Mouse (Mus musculus): ENCODE measurements around the gene Amz2. TPM values are rescaled to one million over a fixed set of nuclear protein-coding genes. Genes with fewer than 3 reads are reported as not detected.
"Not testable (repeated sequence)": the region's sequence is repeated elsewhere in the genome, so short reads cannot be mapped to it uniquely, and the experiment has no call there.

Gene Amz2
- total RNA-seq, 2 experiments from 2014 or later: 55.7 to 61.1 TPM

DNA sequence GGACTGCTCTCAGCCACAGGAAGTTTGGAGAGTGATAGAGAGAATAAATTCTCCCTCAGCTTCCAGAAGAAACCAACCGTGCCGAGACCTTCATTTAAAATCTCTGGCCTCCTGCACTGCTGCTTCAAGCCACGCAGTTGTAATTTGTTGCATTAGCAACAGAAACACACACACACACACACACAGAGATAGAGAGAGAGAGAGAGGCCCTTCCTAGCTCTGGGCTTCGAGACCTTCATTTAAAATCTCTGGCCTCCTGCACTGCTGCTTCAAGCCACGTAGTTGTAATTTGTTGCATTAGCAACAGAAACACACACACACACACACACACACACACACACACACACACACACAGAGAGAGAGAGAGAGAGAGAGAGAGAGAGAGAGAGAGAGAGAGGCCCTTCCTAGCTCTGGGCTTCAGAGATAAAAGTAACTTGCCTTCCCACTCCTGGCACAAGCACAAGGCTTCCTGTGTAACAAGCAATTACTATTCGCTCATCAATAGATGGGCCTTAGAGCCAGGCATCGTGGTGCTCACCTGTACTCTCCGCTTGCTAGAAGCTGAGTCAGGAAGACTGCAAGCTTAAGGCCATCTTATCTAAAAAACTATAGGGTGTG lies 67.2 kb downstream of the Amz2 start:
- not testable (repeated sequence) for DNase-seq (ENCODE audit: low spot score in 2 of 2)

DNA sequence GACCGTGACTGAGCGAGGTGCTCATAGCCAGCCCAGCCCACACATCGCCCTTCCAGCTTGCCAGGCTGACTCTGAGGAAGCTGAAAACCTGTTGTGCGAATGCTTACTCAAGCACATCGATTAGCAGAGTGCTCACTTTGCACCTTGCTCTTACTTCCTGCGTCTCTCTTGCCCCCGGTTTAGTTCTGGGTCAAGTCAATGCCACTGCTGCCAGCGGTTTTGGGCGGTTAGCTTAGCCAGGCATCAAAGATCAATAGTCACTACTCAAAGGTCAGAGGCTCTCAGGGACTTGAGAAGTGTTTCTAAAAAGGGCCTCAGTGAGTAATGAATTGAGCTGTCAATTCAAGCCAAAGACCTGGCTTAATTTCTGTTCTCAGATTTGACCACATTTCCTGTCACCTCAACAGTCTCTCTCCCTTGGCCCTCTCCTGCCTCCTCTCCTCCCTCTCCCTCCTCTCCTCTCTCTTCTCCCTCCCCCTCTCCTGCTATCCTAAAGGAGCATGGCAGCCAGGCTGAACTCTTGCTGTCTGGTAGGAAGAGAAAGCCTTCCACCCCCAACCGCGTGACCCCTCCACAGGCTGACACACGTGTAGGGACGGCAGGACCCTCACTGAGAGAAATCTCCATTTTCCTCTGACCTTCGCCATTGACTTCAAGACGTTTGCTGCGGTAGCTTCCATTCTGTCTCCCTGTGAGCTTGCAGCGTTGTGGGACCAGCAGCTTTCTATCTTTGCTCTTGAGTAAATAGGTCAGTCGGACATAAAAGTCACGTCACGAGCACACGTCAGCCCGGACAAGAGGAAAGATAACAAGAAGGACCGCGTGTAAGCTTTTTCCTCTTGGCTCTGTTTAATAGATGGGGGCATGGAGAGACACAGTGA lies 69.4 kb downstream of the Amz2 start:
- DNase-seq (ENCODE audit: low spot score in 2 of 2): no peak

DNA sequence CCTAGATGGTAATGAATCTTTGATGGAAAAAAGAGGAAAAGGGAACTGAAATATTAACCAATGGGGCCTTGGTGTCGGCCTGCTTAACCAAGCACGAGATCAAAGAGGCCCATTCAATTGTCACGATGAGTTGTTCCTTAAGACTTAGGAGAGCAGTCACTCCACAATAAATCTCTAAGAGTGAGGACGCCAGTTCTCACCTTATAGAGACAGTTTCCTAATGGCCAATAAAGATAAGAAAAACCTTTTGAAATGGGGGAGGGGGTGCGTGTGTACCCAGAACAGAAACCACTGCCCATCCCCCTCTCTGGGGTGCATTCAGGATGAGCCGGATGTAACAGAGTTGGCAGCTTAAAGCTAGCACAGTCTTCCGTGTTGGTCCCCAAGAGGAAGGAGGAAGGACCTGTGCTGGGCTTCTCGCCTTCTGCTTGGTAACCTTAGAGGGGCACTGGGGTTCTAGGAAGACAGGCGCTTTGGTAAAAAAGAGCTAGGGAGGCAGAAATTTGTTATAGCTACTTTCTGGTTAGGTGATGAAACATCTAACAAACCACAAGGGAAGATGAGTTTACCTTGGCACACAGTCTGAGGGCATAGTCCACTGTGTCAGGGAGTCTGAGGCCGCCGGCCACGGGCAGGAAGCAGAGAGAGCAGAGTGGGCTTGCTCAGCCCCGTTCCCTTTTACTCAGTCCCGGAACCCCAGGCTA lies 70.2 kb downstream of the Amz2 start:
- no peak for DNase-seq (ENCODE audit: low spot score in 2 of 2)

DNA sequence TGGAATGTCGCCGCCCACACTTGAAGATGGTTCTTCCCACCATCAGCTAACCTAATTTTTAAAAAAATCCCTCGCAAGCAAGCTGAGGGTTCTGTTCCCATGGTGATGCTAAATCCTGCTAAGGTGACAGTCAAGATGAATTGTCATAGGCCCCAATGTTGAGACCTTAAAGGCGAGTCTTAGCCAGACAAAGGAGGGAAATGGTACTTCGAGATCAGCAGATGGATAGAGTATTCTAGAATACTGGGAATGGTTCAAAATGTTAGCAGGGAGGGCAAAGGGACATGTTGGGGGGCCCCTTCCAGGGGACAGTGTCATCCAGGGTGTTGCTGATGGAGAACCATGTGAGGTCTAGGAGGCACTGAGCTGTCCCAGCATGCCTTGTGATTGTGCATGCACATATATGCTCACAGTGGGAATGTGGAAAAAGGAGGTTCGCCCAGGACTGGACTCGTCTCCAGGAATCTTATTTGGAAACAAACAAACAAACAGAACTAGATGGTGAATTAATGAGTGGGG lies 70.8 kb downstream of the Amz2 start:
- no peak for DNase-seq (ENCODE audit: low spot score in 2 of 2)

DNA sequence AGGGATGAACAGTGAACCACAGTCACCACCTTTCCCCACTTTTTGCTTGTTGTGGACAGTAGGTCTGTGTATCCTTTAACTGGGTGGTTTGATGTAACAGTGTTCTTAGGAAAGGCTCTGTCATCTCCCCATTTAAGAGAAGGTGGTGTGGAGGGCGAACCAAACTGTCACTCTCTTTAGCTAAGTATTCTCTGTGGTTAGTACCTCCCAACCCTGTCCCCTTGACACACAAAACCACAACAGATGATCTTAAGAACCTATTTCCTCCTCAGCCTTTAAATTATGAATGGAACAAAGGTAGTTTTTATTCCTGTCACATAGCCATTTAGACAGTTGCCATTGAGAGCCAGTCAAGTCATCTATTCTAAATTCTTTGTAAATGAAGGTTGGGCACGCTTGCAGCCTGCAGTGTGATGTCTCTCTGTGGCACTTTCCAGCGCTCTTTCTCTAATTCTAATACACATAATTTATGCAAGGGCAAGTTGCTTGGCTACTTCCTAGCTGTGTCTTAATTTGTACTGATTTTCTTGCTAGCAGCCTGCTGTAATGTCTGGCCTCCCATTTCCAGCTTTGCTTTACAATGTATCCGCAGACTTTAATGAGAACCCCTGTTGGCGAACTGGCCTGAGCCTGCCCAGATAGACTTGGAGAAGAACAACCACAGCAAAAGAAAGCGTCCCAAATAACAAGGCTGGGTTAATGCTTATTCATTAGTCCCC lies 71.4 kb downstream of the Amz2 start:
- no peak for DNase-seq (ENCODE audit: low spot score in 2 of 2)

DNA sequence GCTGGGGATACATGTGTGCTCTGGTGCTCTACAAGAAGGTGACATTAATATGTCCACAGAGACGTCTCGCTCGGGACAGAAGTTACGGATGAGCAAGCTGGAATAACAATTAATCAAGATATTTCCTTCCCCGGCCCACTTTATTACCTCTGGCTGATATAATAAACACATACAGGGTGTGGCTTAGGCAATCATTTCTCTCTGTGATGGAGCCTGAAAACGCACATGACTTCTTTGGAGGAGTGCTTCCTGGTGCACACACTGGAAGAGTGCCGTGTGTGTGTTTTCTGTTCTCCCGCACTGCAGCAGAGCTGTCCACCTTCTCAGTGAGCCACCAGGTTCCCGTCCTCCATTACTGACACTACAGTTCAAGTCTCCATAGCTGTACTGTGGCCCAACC lies 72.2 kb downstream of the Amz2 start:
- DNase-seq (ENCODE audit: low spot score in 2 of 2): no peak

DNA sequence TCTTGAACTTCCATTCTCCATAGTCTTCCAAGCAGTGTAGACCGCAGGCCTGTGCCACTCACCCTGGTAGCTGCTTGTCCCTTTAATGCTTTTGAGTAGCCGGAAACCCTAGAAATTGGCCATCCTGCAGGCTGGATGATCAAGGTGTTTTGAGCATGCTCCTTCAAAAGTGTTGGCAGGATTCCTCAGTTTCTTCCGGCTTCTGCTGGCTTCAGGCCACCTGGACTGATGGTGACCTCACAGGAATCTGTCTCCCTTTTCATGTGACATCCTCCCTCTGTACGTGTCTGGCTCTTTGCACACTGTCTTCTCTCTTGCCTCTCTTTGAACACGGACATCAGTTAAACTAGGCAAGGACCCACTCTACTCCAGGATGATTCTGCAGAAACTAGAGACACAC lies 74.5 kb downstream of the Amz2 start:
- no peak for DNase-seq (ENCODE audit: low spot score in 2 of 2)

Small RNA genes within 50 kb of the gene (microRNA-seq; reads per million reads assigned to microRNA genes)
- not detected for gene Gm25540

Other genes starting within 250 kb of the Amz2 start
- 10 to 100 TPM; 10.8 to 11.3 TPM for gene Rgs9, start 127.8 kb upstream of the Amz2 start, total RNA-seq (2021)
- 10 to 100 TPM; 75.1 to 78.2 TPM for gene Gna13, start 63.1 kb upstream of the Amz2 start, total RNA-seq (2021)
- not detected for gene 9930022D16Rik, start 12.0 kb upstream of the Amz2 start, total RNA-seq (2021)
- gene Arsg, start 47.4 kb downstream of the Amz2 start, total RNA-seq (2021): 10 to 100 TPM; 10.4 to 14.5 TPM
- gene Slc16a6, start 47.7 kb downstream of the Amz2 start, total RNA-seq (2021): 1 to 10 TPM; 5.7 to 9.0 TPM
- gene Wipi1, start 186.0 kb downstream of the Amz2 start, total RNA-seq (2021): 10 to 100 TPM; 51.9 to 53.1 TPM
- gene Prkar1a, start 223.5 kb downstream of the Amz2 start, total RNA-seq (2021): 100 to 1,000 TPM; 428 to 430 TPM